Mouse (Mus musculus) stomach, embryonic 16.5 days (tissue): ENCODE measurements around the gene Gm7075. TPM values are rescaled to one million over a fixed set of nuclear protein-coding genes. Genes with fewer than 3 reads are reported as not detected.
"Not testable (repeated sequence)": the region's sequence is repeated elsewhere in the genome, so short reads cannot be mapped to it uniquely, and the experiment has no call there.

Experiments
- ATAC-seq: fragments of 200-750 bp; cut with Nextera tagmentation; 2 replicates; pipeline ENCODE4 v1.8.0; 2017; ENCODE audit warnings: moderate number of reproducible peaks, moderate TSS enrichment; ENCODE audit not compliant: insufficient read depth, low FRiP score
- H3K27ac ChIP-seq: fragments of 300-500 bp; sonication (generic); 2 replicates; pipeline ENCODE4 v1.5.1; 2014; ENCODE audit warnings: low read length
- H3K27me3 ChIP-seq: fragments of 300-500 bp; sonication (generic); 2 replicates; pipeline ENCODE4 v1.6.1; 2014; ENCODE audit warnings: low read length, control low read depth, mixed read lengths; ENCODE audit not compliant: control insufficient read depth, insufficient read depth
- H3K36me3 ChIP-seq: fragments of 300-500 bp; sonication (generic); 2 replicates; pipeline ENCODE4 v1.6.1; 2014; ENCODE audit warnings: low read length; ENCODE audit not compliant: control insufficient read depth, insufficient read depth
- H3K4me1 ChIP-seq: fragments of 300-500 bp; sonication (generic); 2 replicates; pipeline ENCODE4 v1.6.1; 2014; ENCODE audit warnings: low read length, control low read depth, mixed read lengths; ENCODE audit not compliant: control insufficient read depth, insufficient read depth
- H3K4me2 ChIP-seq: fragments of 300-500 bp; sonication (generic); 2 replicates; pipeline ENCODE4 v1.6.1; 2014; ENCODE audit warnings: low read depth, low read length, mixed read lengths
- H3K4me3 ChIP-seq: fragments of 300-500 bp; sonication (generic); replicated peaks from 2 replicates; pipeline ENCODE4 v1.5.1; 2014; ENCODE audit warnings: mild to moderate bottlenecking, low read length
- H3K9ac ChIP-seq: fragments of 300-500 bp; sonication (generic); 2 replicates; pipeline ENCODE4 v1.6.1; 2014; ENCODE audit warnings: low read length
- H3K9me3 ChIP-seq: fragments of 300-500 bp; sonication (generic); replicated peaks from 2 replicates; pipeline ENCODE4 v1.6.1; 2016; ENCODE audit warnings: low read length, control low read depth; ENCODE audit not compliant: control insufficient read depth
- WGBS: fragments of 180-500 bp; shearing (Covaris S2); extraction: QIAGEN DNeasy Blood & Tissue Kit; methylation state at CpG from one replicate; pipeline ENCODE4 v1.1.7; 2014; 5-methylcytosine and 5-hydroxymethylcytosine counted together
- polyA plus RNA-seq: library from polyadenylated mRNA; unstranded; fragments of >200 nt; fragmentation: Nextera tagmentation; extraction: Ambion mirVana; gene quantifications from 2 replicates; pipeline ENCODE4 v1.2.1, GENCODE M21; 2015

Gm7075 gene
- polyA plus RNA-seq, 1 experiment from 2014 or later, result not detected

- H3K4me2 ChIP-seq, result no peak overlapping the region
- no peaks in the 10 kb centered on the region for H3K4me1 ChIP-seq
- no peak overlapping the region for H3K9ac ChIP-seq
- no peaks in the 10 kb centered on the region for H3K27me3 ChIP-seq
- no peaks in the 10 kb centered on the region for H3K9me3 ChIP-seq
- ATAC-seq, result no peak
- WGBS, result 77% methylated on average over 5 of the region's 5 CpGs
- no peak overlapping the region for H3K27ac ChIP-seq
- H3K36me3 ChIP-seq, result no peaks in the 10 kb centered on the region
- no peak overlapping the region for H3K4me3 ChIP-seq
Measured at GRCm38 (mm10) chr10:63402731-63403504, 18.7 kb downstream of the Gm7075 start.

GRCm38 (mm10) chr10:63396963-63397362 is 24.6 kb downstream of the Gm7075 start:
- Histone ChIP-seq H3K27ac (no peak overlapping the region), H3K4me1 (no peaks in the 10 kb centered on the region), H3K4me2 (no peak overlapping the region), H3K27me3 (no peaks in the 10 kb centered on the region), H3K36me3 (no peaks in the 10 kb centered on the region), H3K4me3 (no peak overlapping the region), H3K9me3 (no peaks in the 10 kb centered on the region), H3K9ac (no peak overlapping the region)
- no peak for ATAC-seq
- WGBS, result 89% methylated on average over 10 of the region's 10 CpGs

- 56% methylated on average over 4 of the region's 4 CpGs for WGBS
Measured at GRCm38 (mm10) chr10:63388948-63389347, 32.6 kb downstream of the Gm7075 start.

GRCm38 (mm10) chr10:63386991-63387390 is 34.6 kb downstream of the Gm7075 start:
- H3K9ac ChIP-seq, result peak overlapping the region; percentile 79
- no peaks in the 10 kb centered on the region for H3K27me3 ChIP-seq
- no peaks in the 10 kb centered on the region for H3K36me3 ChIP-seq
- H3K4me1 ChIP-seq, result 0 out of 2 replicates have a peak, but pooled peaks cover under 1% of the 10 kb centered on the region
- peak overlapping the region; percentile 69 for H3K4me3 ChIP-seq
- no peaks in the 10 kb centered on the region for H3K9me3 ChIP-seq
- WGBS, result 3% methylated on average over 10 of the region's 10 CpGs
- peak overlapping the region; percentile 77 for H3K4me2 ChIP-seq
- H3K27ac ChIP-seq, result no peak overlapping the region
- no peak for ATAC-seq

More at GRCm38 (mm10) chr10:63388948-63389347, 32.6 kb downstream of the Gm7075 start:
- no peaks in the 10 kb centered on the region for H3K9me3 ChIP-seq
- H3K4me1 ChIP-seq, result no peaks in the 10 kb centered on the region
- no peaks in the 10 kb centered on the region for H3K27me3 ChIP-seq
- H3K36me3 ChIP-seq, result no peaks in the 10 kb centered on the region
- no peak overlapping the region for H3K4me3 ChIP-seq
- no peak overlapping the region for H3K9ac ChIP-seq
- H3K4me2 ChIP-seq, result no peak overlapping the region
- no peak overlapping the region for H3K27ac ChIP-seq
- no peak for ATAC-seq

GRCm38 (mm10) chr10:63386444-63386843 is 35.1 kb downstream of the Gm7075 start:
- 0% methylated on average over 19 of the region's 19 CpGs for WGBS

GRCm38 (mm10) chr10:63385897-63386296 is 35.7 kb downstream of the Gm7075 start:
- peak overlapping the region; percentile 69 for H3K4me3 ChIP-seq
- not testable (repeated sequence) for H3K9me3 ChIP-seq, H3K9ac ChIP-seq, H3K36me3 ChIP-seq, H3K27me3 ChIP-seq, H3K4me1 ChIP-seq, H3K27ac ChIP-seq, ATAC-seq
- WGBS, result 27% methylated on average over 5 of the region's 5 CpGs
- peak overlapping the region; percentile 77 for H3K4me2 ChIP-seq

More at GRCm38 (mm10) chr10:63386444-63386843, 35.1 kb downstream of the Gm7075 start:
- peak overlapping the region; percentile 77 for H3K4me2 ChIP-seq
- peak; percentile 75 for ATAC-seq
- no peaks in the 10 kb centered on the region for H3K9me3 ChIP-seq
- peak overlapping the region; percentile 79 for H3K9ac ChIP-seq
- peak overlapping the region; percentile 69 for H3K4me3 ChIP-seq
- no peaks in the 10 kb centered on the region for H3K27me3 ChIP-seq
- H3K36me3 ChIP-seq, result no peaks in the 10 kb centered on the region
- H3K4me1 ChIP-seq, result 0 out of 2 replicates have a peak, but pooled peaks cover 5% of the 10 kb centered on the region
- peak overlapping the region; percentile 64 for H3K27ac ChIP-seq

GRCm38 (mm10) chr10:63382372-63383279 is 39.0 kb downstream of the Gm7075 start, which contains the start of gene Dnajc12:
Gene Dnajc12, plus strand, starts transcription at chr10:63382443.
- no peaks in the 10 kb centered on the region for H3K36me3 ChIP-seq
- H3K4me1 ChIP-seq, result 0 out of 2 replicates have a peak, but pooled peaks cover 5% of the 10 kb centered on the region
- H3K27ac ChIP-seq, result peak within 1 kb of the TSS; percentile 51
- H3K9ac ChIP-seq, result peak within 1 kb of the TSS; percentile 82
- H3K4me3 ChIP-seq, result peak within 1 kb of the TSS; percentile 66
- peak; percentile 92 for ATAC-seq
- H3K27me3 ChIP-seq, result no peaks in the 10 kb centered on the region
- peak within 1 kb of the TSS; percentile 93 for H3K4me2 ChIP-seq
- no peaks in the 10 kb centered on the region for H3K9me3 ChIP-seq
- WGBS, result under 1% methylated on average over 28 of the region's 28 CpGs

- peak within 1 kb of the TSS; percentile 51 for H3K27ac ChIP-seq
- H3K4me2 ChIP-seq, result peak within 1 kb of the TSS; percentile 93
- no peak for ATAC-seq
- WGBS, result 3% methylated on average over 24 of the region's 24 CpGs
- peak within 1 kb of the TSS; percentile 66 for H3K4me3 ChIP-seq
- H3K9me3 ChIP-seq, result no peaks in the 10 kb centered on the region
- H3K36me3 ChIP-seq, result no peaks in the 10 kb centered on the region
- H3K27me3 ChIP-seq, result no peaks in the 10 kb centered on the region
- peak within 1 kb of the TSS; percentile 82 for H3K9ac ChIP-seq
- H3K4me1 ChIP-seq, result 0 out of 2 replicates have a peak, but pooled peaks cover 5% of the 10 kb centered on the region
Measured at GRCm38 (mm10) chr10:63381498-63382280, 39.9 kb downstream of the Gm7075 start, which contains the start of gene Sirt1. Gene Sirt1, minus strand, starts transcription at chr10:63381704.
